Mouse (Mus musculus) regulatory T cell (primary cell): Measurements from ENCODE around the gene Gm20388.

Source experiments
- in situ Hi-C: fragments of 300-600 bp; cut with MboI, MseI; formaldehyde crosslinking; loops from one replicate; pipeline ENCODE4 v1.15.1; 2025; ENCODE audit warnings: high pct_unique_total_duplicates

The Gm20388 gene

DNA sequence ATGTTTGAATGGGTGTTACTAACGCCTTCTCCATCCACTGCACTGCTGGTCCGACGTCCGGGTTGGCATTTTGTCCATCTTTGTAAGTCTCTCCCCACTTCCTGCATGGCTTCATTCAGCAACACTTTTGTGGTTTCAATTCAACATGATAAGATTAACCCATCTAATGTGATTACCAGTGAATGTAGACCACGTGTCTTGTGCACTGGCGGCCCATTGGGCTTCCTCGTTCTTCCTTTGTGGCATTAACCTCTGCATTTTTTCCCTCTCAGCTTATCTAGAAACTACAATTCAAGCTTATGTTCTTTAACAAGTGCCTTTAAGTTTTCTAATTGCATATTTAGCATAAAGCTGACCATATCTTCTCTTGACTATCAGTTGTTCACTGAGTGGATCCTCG is 2914.8 kb downstream of the Gm20388 start:
- in situ Hi-C loops: loop anchor here (5.0 kb wide), 1 partner anchor 148 kb away; no protein-coding TSS in a partner anchor

DNA sequence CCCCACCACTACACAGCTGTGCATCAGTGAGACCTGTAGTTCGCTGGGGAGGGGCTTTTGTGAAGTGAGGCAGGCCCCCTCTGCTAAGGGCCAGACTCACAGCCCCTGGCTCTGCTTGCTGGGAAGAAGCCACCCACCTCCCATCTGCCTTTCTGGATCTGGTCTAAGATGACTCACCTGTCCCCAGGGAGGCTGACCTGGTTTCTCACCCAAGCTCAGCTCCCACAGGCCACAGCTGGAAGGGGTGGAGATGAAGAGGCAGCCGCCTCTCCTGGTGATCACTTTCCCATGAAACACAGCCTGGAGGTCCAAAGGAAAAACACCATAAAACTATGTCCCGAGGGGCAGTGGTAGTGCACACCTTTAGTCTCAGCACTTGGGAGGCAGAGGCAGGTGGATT is 2918.8 kb downstream of the Gm20388 start:
- in situ Hi-C loops: loop anchor here (5.0 kb wide), 1 partner anchor 152 kb away; no protein-coding TSS in a partner anchor

DNA sequence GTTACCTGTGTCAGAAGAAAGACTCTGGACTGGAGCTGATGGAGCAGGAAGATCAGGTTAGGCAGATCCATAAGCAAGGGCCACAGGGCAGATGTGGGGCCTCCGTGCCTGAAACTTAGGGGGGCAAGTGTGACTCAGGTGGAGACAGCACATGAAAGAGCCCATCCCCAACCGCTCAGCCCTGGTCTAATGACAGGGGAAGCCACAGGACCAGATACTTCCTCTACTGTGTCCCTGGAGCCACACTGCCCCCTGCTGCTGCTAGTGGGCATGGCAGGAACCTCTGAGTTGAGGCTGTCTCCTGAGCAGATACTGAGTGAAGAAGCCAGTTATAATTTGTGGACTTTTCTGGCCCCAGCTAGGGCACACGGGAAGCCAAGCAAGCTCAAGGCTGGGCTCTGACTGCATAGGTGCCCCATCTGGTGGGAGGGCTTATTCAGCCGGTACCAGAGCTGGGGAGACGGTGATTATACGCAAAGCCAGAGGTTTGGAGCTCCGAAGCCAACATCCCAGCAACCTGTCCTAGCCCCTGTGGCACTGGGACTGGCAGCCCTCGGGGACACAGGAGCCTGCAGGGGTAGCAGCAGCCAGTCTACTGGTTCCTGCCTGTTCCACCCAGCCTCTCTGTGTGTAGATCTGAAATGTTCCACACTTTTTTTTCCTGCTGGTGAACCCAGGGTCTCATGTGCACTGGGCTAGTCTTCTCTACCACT is 2919.9 kb downstream of the Gm20388 start:
- in situ Hi-C loops: no loop called here

DNA sequence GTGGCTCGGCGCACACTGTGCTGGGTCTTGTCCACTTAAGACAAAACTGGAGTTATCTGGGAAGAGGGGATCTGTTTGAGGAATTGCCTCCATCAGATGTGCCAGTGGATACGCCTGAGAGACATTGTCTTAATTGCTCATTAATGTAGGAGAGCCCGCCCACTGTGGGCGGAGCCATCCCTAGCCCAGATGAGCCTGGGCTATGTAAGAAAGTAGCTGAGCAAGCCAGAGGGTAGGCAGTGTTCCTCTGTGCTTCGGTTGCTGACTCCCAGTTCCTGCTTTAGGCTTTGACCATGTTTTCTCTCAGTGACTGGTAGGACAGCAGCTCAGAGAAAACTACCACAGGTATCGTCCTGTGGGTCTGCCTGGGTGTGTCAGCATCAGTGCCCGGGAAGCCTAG is 2923.8 kb downstream of the Gm20388 start:
- in situ Hi-C loops: no loop called here

DNA sequence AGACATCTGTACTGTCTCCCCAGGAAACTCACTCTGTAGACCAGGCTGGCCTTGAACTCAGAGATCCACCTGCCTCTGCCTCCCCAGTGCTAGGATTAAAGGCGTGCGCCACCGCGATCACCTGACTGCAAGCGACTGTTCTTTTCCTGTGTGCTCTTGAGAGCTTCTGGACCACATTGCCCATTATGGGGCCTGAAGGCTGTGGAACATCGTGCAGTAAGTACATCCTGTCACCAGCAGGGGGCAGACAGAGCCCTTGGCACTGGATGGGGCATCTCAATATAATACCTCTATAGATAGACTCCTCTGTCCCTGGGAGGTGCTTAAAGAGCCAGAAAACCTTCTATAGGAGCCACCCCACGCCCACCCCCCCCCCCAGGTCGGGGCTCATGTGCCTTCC is 2924.3 kb downstream of the Gm20388 start:
- in situ Hi-C loops: no loop called here

DNA sequence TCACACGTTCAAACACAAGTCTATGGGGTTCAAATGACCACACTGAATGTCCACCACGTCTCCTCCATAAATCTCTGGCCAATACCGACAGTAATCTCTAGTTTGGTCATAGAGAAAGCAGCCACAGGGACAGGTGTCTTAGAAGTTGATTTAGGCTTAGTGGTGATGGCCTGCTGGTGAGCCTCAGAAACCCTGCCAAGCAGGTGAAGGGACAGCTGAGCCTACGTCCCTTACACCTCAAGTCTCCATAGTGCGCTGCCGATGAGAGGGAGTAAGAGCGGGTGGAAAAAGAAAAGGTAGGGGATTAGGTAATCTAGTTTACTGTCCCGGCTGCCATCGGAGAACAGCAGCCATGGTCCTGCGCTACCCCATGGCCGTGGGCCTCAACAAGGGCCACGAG is 2925.6 kb downstream of the Gm20388 start:
- in situ Hi-C loops: no loop called here

DNA sequence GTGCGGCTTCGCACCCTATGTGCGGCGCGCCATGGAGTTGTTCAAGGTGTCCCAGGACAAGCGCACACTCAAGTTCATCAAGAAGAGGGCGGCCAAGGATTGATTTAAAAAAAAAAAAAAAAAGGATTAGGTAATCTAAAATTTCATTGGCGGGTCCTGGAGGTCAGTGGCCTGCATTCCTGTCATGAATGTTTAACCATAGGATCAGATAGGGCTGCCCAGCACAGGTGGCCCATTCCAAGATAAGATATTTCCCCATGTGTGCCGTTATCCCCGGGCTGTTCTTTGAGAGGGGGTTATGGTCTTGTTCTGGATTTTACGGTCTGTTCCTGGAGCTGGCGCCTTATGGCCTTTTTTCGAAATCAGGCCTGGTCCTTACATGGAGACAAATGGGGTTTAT is 2926.1 kb downstream of the Gm20388 start:
- in situ Hi-C loops: no loop called here

DNA sequence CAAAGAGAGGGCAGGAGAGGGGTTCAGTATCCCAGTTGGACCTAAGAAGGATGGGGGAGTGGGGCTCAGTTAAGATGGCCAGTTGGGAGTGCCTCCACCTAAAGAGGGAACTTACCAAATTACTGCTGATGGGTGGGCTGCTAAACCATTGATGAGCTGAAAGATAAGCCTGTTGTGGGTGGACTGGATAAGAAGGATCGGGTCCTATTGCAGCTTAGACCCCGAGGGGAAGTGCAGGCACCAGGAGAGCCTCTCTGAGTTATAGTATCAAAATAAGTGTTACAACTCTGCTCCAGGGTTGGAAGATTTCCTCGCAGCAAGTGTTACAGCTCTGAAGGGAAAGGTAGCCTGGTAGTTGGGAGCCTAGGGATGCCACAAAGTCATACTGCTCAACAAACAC is 2933.5 kb downstream of the Gm20388 start:
- in situ Hi-C loops: no loop called here

DNA sequence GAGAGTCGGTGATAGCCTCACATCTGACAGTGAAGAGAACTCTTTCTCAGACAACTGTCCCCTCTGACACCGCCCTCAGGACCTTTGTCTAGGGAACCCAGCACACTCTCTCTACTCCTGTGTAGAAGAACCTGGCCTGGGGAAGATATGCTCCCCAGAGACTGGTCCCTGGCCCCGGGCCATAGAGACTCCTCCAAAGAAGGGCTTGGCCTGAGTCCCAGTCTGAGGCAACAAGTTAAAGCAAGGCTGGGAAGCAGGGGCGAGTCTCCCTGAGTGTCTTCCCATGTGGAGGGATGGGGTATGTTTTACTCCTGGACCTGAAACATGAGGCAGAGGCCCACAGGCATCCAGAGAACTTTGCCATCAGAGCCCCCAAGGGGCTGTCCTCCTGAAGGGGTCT is 2935.0 kb downstream of the Gm20388 start:
- in situ Hi-C loops: no loop called here

DNA sequence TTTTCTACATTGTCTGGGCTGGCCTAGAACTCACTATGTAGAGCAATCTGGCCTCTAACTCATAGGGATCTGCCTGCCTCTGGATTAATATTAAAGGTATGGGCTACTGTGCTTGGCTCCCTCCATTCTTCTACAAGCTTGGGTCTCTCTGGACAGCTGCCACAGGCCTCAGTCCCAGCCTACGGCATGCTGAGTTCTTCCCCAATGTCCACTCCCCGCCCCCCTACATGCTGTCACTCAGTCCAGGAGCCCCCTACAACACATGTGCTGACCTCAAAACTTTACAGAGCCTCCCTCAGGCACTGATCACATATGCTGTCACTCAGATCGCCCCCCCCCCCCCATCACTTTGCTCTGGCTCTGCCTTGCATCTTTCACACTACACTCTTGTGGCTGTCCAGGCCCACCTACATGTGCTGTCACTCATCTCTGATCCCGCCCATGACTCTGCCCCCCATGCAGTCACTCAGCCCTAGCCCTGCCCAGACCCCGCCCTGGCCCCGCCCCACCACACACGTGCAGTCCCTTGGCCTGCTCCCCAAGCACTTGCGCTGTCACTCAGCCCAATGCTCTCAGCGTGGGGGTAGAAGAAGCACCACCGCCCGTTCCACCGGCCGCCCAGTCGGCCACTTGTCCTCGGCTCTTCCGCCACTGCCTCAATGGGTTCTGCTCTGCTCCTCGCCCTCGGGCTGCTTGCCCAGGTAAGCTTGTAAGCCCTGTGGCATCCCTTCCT is 2937.4 kb downstream of the Gm20388 start, which contains the start of gene Cdh15:
Cdh15 (plus strand) TSS at position 138 of the 733 bp plus-strand sequence.
- in situ Hi-C loops: no loop called here

DNA sequence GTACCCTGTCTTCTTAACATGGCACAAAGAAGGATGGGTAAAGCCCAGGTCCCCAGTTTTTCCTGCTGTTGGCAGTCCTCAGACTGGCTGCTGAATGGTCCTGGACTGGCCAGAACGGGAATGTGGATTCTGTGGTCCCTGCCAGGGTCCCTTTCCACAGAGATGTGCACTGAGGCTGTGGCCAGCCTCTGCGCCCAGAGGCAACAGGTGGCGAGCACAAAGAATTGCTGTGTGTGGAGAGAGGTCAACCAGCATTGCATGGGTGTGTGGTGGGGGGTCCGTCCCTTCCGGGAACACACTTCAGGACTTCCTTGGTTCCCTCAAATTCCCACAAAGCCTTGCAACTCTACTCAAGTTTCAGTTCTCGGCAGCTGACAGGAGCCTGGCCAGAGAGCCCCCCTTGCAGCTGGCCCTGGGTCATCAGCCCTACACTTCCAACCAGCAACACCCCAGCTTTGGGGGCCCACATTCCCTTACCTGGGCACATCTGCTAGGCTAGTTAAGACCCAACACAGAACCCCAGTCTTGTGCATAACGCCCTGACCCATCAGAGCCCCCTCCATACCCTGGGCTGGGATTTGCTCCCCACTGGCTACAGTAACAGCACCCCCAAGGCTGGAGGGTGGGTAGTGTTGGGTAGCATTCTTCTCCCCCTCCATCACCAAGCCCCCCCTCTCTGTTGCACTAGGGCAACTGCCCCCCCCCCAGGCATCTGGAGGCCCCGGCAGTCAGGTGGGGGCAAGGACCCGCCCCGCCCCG is 2938.7 kb downstream of the Gm20388 start:
- in situ Hi-C loops: no loop called here

DNA sequence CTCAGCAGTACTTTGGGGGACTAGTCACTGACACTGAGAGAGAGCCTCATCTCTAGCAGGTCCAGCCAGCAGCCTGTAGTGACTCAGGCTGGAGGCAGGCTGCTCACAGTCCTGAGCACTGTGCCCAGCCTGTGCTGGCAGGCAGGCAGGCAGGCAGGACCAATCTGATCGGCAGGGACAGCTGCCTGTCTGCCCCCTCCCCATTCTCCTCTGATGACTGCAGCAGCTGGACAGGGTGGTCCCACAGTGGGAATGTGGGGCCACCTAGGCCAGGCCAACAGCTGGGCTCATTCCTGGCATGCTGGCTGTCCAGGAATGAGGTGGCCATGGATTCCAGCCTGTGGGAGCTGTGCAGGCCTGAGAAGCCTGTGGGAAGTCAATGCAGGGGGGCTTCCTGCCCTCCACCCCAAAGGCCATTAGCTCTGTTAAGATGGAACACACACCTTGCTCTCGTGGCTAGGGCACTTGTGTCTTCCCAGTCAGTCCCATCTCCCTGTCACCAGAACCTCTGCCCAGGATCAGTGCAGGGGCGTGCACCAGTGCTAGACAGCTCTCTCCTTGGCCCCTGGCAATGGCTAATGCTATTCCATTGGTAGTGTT is 2940.1 kb downstream of the Gm20388 start:
- in situ Hi-C loops: loop anchor here (10.0 kb wide), 1 partner anchor 816 kb away; no protein-coding TSS in a partner anchor

DNA sequence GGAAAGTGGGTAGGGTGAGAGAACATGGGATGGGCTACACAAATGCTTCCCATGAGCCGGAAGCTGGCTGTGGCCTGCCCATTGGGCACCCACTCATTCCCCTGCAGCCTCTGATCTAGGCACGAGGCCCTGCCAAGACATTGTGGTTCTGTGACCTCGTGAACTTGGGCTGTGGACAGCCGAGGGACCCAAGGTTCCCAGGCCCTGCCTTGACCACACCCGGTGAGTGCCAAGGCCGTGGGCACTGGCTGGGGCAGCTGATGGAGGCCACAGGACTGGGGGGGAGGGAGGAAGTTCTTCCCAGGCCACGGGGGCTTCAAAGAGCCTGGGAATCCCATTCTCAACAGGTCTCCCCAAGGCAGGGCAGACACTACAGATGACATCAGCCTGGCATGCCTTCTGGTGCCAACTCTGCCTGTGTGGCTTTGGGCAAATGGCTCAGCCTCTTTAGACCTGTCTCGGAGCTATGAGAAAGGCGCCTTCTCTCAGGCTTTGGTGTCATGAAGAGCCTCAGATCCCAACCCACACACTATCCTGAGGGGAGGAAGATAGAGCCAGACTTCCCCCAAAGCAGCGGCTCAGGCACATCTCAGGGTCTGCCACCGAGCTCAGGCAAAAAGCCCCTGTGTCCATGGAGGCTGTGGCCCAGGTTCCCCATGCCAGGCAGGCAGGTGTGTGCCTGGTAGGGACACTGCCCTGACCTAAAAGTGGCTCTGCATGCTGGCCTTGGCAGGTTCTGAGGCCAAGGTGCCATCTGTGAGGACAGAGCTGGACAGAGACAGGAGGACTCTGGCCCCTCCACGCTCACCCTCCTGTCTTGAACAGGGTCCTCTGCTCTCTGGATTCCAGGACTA is 2941.3 kb downstream of the Gm20388 start:
- in situ Hi-C loops: loop anchor here (10.0 kb wide), 1 partner anchor 817 kb away; no protein-coding TSS in a partner anchor

DNA sequence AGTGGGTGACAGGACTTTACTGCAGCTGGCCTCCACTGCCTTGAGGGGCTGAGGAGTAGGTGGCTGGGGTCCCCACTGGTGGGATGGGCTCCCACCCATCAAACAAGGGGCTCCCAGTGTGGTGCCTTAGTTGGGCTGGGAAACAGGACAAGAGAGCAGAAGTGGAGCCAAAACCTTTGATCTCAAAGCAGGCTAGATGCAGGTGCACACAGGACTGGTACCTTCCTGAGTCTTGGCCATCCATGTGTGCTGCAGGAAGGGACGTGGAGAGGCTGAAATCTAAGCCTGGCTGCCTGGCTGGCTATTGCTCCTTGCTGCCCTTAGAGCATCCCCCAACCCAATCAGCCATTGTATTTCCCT is 2941.9 kb downstream of the Gm20388 start:
- in situ Hi-C loops: loop anchor here (10.0 kb wide), 1 partner anchor 818 kb away; no protein-coding TSS in a partner anchor

DNA sequence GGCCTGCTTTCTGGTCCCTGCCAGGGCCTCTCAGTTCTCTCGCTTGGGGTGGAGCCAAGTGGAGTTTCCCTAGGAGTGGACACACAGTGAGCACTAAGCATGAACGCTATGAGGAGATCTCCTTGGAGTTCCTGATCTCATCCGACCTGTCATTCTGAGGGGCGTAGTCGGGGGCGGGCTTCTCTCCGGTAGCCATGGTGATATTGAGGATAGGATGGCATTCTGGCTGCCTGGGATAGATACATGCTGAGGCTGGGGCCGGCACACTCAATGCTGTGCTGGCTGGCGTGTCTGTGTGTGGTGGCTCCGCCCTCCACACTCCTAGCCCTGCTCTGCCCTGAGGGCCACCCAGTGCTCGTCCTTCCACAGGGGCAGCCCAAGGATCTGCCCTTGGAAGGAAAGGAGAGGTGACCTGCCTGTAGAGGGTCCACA is 2942.7 kb downstream of the Gm20388 start:
- in situ Hi-C loops: loop anchor here (10.0 kb wide), 1 partner anchor 819 kb away; no protein-coding TSS in a partner anchor

DNA sequence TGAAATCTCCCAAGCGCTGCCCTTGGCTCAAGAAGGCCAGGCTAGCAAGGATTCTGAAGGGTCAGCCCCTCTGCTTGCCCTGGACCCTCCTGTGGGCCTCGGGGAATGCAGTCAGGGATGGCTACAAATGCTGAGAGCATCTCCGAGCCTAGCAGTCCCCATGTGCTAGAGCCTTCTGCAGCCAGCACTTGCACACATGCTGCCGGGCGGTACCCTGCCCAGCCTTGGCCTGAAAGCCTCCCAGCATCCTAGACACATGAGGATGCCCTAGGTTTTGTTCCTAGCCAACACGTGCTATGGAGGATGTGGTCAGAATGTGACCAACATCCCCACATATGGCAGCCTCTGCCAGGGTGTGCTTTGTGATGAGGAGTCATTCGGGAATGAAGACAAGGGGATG is 2943.7 kb downstream of the Gm20388 start:
- in situ Hi-C loops: loop anchor here (10.0 kb wide), 1 partner anchor 820 kb away; no protein-coding TSS in a partner anchor

DNA sequence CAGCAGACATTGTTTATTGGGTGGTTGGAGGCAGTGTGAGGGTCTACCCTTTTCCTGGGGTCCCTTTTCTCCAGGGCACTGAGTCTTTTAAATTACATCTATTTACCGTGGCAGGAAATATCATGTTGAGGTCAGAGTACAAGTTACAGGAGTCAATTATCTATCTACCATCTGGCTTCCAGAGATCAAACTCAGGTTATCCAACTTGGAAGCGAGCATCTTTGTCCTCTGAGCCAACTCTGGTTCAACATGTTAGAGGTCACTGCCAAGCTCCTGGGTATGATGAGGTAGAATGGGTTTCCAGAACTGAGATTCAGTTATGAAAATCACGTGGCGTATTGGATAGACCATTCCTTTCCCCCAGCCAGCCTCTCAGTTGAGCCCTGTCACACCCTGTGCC is 2944.5 kb downstream of the Gm20388 start:
- in situ Hi-C loops: loop anchor here (10.0 kb wide), 1 partner anchor 820 kb away; no protein-coding TSS in a partner anchor

DNA sequence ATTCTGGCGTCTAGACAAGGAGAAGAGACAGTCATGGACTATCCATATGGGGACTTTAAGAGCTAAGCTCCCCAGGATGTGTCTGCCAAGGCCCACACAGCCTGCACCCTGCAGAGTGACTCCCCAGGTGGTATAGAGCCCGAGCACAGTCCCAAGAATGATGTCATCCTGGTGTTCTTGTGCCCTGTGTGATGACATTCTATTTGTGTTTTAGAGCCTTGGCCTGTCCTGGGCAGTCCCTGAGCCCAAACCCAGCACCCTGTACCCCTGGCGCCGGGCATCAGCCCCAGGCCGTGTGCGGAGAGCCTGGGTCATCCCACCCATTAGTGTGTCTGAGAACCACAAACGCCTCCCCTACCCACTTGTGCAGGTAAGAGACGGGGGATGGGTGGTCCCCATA is 2945.6 kb downstream of the Gm20388 start:
- in situ Hi-C loops: loop anchor here (10.0 kb wide), 1 partner anchor 821 kb away; no protein-coding TSS in a partner anchor

DNA sequence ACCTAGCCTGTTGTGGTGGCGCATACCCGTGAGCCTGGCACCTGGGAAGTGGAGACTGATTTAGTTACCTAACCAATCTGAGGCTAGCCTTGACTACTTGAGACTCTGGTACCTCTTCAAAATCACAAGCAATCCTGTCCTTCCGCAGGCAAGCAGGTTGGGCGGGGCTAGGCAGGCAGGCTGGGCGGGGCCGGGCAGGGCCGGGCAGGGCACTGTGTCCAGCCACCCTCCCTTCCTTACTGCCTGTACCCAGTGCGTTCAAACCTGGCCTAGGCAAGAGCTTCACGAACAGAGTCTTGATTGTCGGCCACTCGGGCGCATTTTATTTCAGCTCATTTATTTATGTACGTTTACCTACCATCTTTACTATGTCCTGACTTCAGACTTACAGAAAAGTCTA is 2949.2 kb downstream of the Gm20388 start:
- in situ Hi-C loops: loop anchor here (10.0 kb wide), 1 partner anchor 825 kb away; no protein-coding TSS in a partner anchor

DNA sequence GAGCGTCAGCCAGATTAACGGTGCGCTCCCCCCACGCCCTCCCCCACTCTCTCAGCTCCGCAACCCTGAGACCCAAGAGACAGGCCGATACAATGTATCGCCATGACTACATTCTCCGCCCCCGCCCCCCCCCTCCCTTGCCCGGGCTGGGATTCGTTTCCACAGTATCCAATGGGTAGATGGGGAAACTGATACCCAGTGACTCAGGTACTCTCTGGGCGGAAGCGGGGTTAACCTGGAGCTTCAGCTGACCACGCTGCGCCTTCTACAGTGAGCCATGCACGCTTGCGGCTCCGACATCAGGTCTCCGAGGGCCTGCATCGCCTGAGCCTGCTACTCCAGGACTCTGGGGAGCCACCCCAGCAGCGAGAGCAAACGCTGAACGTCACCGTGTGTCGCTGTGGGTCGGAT is 2954.1 kb downstream of the Gm20388 start:
- in situ Hi-C loops: no loop called here
